Mouse (Mus musculus) E14TG2a.4 (cell line): ENCODE data around the gene Gadd45a.

Source experiments
- CTCF ChIP-seq: conservative IDR thresholded peaks from 2 replicates; pipeline ENCODE4 v1.5.1; 2014; ENCODE audit warnings: low read length
- NANOG ChIP-seq: IDR thresholded peaks from 2 replicates; pipeline ENCODE4 v1.6.1; 2014; ENCODE audit warnings: borderline replicate concordance, low read length, mixed read lengths
- POU5F1 ChIP-seq: IDR thresholded peaks from 2 replicates; pipeline ENCODE4 v1.6.1; 2014; ENCODE audit warnings: low read length, borderline replicate concordance

- TF ChIP-seq CTCF (no peak), NANOG (no peak), POU5F1 (no peak)
These were observed 44.5 kb downstream of the Gadd45a start for GRCm38 (mm10) chr6:66992786-66993185.
